Mouse (Mus musculus): ENCODE results near the gene Ccl11.

The Ccl11 gene

DNA sequence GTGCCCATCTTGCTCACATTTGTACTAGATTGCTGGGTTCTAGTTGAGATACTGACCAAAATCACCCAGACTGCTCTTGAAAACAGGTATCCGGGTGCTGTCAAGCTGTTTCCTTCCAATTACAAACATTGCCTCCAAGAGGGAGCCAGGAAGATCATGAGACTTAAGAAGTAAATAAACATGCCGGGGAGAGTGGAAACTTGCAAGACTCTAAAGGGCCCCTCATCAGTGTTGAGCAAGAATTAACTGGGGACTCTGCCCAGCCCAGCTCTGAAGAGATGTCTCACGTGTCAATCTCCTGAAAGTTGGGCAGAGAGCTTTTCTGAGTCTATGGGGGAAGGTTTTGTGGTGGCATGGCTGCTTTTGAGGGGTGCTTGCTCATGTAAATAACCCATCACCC is 19.4 kb downstream of the Ccl11 start:
- H3K27me3 ChIP-seq (ENCODE audit: control insufficient read depth, insufficient read depth, low read length, poor library complexity, severe bottlenecking) = no peaks in the 10 kb centered on the region
- no peaks in the 10 kb centered on the region for H3K36me3 ChIP-seq (ENCODE audit: control insufficient read depth, insufficient read depth, low read length, poor library complexity, severe bottlenecking)
- DNase-seq (ENCODE audit: low read depth, low spot score) = no peak

- DNase-seq (ENCODE audit: low read depth, low spot score) = no peak
- Histone ChIP-seq H3K36me3 (ENCODE audit: control insufficient read depth, insufficient read depth, low read length, poor library complexity, severe bottlenecking) (no peaks in the 10 kb centered on the region), H3K27me3 (ENCODE audit: control insufficient read depth, insufficient read depth, low read length, poor library complexity, severe bottlenecking) (no peaks in the 10 kb centered on the region)
These were observed 20.6 kb downstream of the Ccl11 start for GRCm38 (mm10) chr11:82078136-82078730.

DNA sequence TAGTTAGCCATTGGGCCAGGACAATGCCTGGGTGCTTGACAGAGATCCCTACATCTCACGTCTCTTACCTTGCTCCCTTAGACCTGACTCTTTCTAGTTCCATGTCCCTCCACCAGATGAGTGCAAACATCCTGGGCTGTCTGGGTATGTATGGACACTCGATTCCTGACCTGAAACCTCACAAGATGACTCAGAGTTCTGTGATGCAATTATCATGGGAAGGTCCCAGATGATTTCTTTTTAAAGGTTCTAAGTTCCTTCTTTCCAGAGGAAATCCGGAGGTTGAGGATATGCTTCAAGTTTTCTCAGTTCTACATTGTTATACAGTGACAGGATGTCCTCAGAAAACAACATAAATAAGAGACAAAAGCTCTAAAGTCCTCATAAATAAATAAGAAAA is 23.2 kb downstream of the Ccl11 start:
- H3K36me3 ChIP-seq (ENCODE audit: control insufficient read depth, insufficient read depth, low read length, poor library complexity, severe bottlenecking) = no peaks in the 10 kb centered on the region
- DNase-seq (ENCODE audit: low read depth, low spot score) = no peak
- H3K27me3 ChIP-seq (ENCODE audit: control insufficient read depth, insufficient read depth, low read length, poor library complexity, severe bottlenecking) = no peaks in the 10 kb centered on the region

- H3K36me3 ChIP-seq (ENCODE audit: control insufficient read depth, insufficient read depth, low read length, poor library complexity, severe bottlenecking) = no peaks in the 10 kb centered on the region
- H3K27me3 ChIP-seq (ENCODE audit: control insufficient read depth, insufficient read depth, low read length, poor library complexity, severe bottlenecking) = no peaks in the 10 kb centered on the region
- DNase-seq (ENCODE audit: low read depth, low spot score) = no peak
These were observed 26.7 kb downstream of the Ccl11 start for GRCm38 (mm10) chr11:82084360-82084759.

DNA sequence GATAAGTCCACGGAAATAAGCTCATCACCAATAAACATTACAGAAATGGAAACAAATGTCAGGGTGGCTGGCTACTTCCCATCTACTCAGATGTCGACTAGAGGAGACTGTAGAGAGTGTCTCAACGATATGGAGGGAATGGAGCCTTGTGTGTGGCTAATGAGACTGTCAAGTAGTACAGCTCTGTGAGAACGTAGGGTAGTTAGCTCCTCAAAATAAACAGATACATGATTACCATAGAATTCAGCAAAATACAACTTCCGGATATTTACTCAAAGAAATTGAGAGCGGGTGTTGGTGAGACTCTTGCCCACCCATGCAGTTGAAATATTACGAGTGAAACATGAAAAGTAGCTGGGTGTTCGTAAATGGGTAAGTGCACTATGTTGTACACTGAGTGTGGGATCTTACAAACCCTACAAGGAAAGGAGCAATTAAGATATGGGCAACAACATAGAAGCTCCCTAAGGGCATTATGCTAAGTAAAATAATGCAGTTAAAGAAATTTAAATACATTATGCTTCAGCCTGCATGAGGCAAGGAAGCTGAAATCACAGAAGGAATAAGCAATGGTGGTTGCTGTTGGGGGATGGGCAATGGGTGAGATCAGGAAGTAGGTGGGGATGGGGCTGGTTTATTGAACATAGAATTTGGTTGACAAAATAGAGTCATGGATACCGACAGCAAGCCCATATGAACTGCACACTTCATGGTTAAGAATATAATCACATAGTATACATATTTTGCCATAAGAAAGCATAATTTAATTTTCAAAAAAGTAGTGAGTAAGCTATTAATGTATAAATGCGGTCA is 42.1 kb downstream of the Ccl11 start:
- Histone ChIP-seq H3K36me3 (ENCODE audit: control insufficient read depth, insufficient read depth, low read length, poor library complexity, severe bottlenecking) (no peaks in the 10 kb centered on the region), H3K27me3 (ENCODE audit: control insufficient read depth, insufficient read depth, low read length, poor library complexity, severe bottlenecking) (no peaks in the 10 kb centered on the region)
- DNase-seq (ENCODE audit: low read depth, low spot score) = no peak

GRCm38 (mm10) chr11:82101087-82101486 is 43.5 kb downstream of the Ccl11 start:
- no peaks in the 10 kb centered on the region for H3K27me3 ChIP-seq (ENCODE audit: control insufficient read depth, insufficient read depth, low read length, poor library complexity, severe bottlenecking)
- no peak for DNase-seq (ENCODE audit: low read depth, low spot score)
- no peaks in the 10 kb centered on the region for H3K36me3 ChIP-seq (ENCODE audit: control insufficient read depth, insufficient read depth, low read length, poor library complexity, severe bottlenecking)

DNA sequence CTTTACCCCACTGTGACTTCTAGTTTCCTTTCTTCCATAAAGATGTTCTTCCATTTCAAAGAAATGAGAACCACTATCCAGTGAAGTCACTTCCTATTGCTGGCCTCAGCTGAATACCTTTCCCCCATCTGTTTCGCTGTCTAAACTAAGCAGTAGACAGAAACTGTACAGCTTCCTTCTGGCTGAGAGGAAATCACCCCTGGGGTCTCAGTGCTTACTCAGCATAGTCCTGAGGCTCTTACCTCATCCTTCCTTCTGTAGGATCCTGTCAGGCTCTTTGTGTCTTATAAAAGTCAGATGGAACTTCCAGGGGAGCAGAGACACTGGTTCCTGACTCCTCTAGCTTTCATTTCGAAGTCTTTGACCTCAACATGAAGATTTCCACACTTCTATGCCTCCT is 43.9 kb downstream of the Ccl11 start, which contains the start of gene Ccl12:
TSS of gene Ccl12 (plus strand) at position 317 of the 400 bp plus-strand sequence.
- no peaks in the 10 kb centered on the region for H3K27me3 ChIP-seq (ENCODE audit: control insufficient read depth, insufficient read depth, low read length, poor library complexity, severe bottlenecking)
- no peaks in the 10 kb centered on the region for H3K36me3 ChIP-seq (ENCODE audit: control insufficient read depth, insufficient read depth, low read length, poor library complexity, severe bottlenecking)
- DNase-seq (ENCODE audit: low read depth, low spot score) = no peak

GRCm38 (mm10) chr11:82109611-82110010 is 52.0 kb downstream of the Ccl11 start:
- Histone ChIP-seq H3K27me3 (ENCODE audit: control insufficient read depth, insufficient read depth, low read length, poor library complexity, severe bottlenecking) (no peaks in the 10 kb centered on the region), H3K36me3 (ENCODE audit: control insufficient read depth, insufficient read depth, low read length, poor library complexity, severe bottlenecking) (no peaks in the 10 kb centered on the region)
- DNase-seq (ENCODE audit: low read depth, low spot score) = no peak

GRCm38 (mm10) chr11:82110372-82111248 is 53.0 kb downstream of the Ccl11 start:
- H3K36me3 ChIP-seq (ENCODE audit: control insufficient read depth, insufficient read depth, low read length, poor library complexity, severe bottlenecking) = no peaks in the 10 kb centered on the region
- DNase-seq (ENCODE audit: low read depth, low spot score) = no peak
- H3K27me3 ChIP-seq (ENCODE audit: control insufficient read depth, insufficient read depth, low read length, poor library complexity, severe bottlenecking) = no peaks in the 10 kb centered on the region

Measured in splenic B cell, adult 2 months (primary cell).